Mouse (Mus musculus) CD4-positive, CD25-positive, alpha-beta regulatory T cell, adult 2 months (primary cell): ENCODE results near the gene Dnah11.

Experiments used
- DNase-seq: peaks from one replicate; pipeline ENCODE4 v3.0.0-alpha.2; 2012; ENCODE audit warnings: low read depth, low spot score

Gene Dnah11

GRCm38 (mm10) chr12:118198386-118199093 is at the start of gene Dnah11:
Gene Dnah11 (minus strand): TSS chr12:118199043.
- peak; percentile 74 for DNase-seq

GRCm38 (mm10) chr12:118221182-118221581 is 22.3 kb upstream of the Dnah11 start:
- no peak for DNase-seq

GRCm38 (mm10) chr12:118220062-118220461 is 21.2 kb upstream of the Dnah11 start:
- no peak for DNase-seq

GRCm38 (mm10) chr12:118212163-118212562 is 13.3 kb upstream of the Dnah11 start:
- DNase-seq: no peak

- no peak for DNase-seq
These were observed 2.3 kb downstream of the Dnah11 start for GRCm38 (mm10) chr12:118196583-118196982.

- DNase-seq: no peak
These were observed 9.3 kb downstream of the Dnah11 start for GRCm38 (mm10) chr12:118189535-118189934.

GRCm38 (mm10) chr12:118187663-118188062 is 11.2 kb downstream of the Dnah11 start:
- DNase-seq: no peak

- DNase-seq: no peak
These were observed 11.9 kb downstream of the Dnah11 start for GRCm38 (mm10) chr12:118186881-118187489.

GRCm38 (mm10) chr12:118186120-118186880 is 12.5 kb downstream of the Dnah11 start:
- DNase-seq: no peak

- no peak for DNase-seq
These were observed 14.1 kb downstream of the Dnah11 start for GRCm38 (mm10) chr12:118184731-118185130.

GRCm38 (mm10) chr12:118177756-118178155 is 21.1 kb downstream of the Dnah11 start:
- no peak for DNase-seq

GRCm38 (mm10) chr12:118164785-118165184 is 34.1 kb downstream of the Dnah11 start:
- DNase-seq: no peak

- DNase-seq: no peak
These were observed 41.9 kb downstream of the Dnah11 start for GRCm38 (mm10) chr12:118156986-118157385.

GRCm38 (mm10) chr12:118147521-118148033 is 51.3 kb downstream of the Dnah11 start:
- DNase-seq: no peak

- no peak for DNase-seq
These were observed 70.7 kb downstream of the Dnah11 start for GRCm38 (mm10) chr12:118128116-118128515.

GRCm38 (mm10) chr12:118119668-118120067 is 79.2 kb downstream of the Dnah11 start:
- no peak for DNase-seq

GRCm38 (mm10) chr12:118112599-118112998 is 86.2 kb downstream of the Dnah11 start:
- no peak for DNase-seq

- no peak for DNase-seq
These were observed 86.9 kb downstream of the Dnah11 start for GRCm38 (mm10) chr12:118111896-118112295.

- DNase-seq: no peak
These were observed 91.1 kb downstream of the Dnah11 start for GRCm38 (mm10) chr12:118107719-118108118.

GRCm38 (mm10) chr12:118104520-118104919 is 94.3 kb downstream of the Dnah11 start:
- DNase-seq: no peak

GRCm38 (mm10) chr12:118099694-118100093 is 99.1 kb downstream of the Dnah11 start:
- DNase-seq: no peak

GRCm38 (mm10) chr12:118098257-118098656 is 100.6 kb downstream of the Dnah11 start:
- DNase-seq: no peak
